Mouse (Mus musculus) heart, adult 11 months (tissue): ENCODE data around the gene Tmpo.

Experiments used
- DNase-seq: peaks from one replicate; pipeline ENCODE4 v3.0.0; 2022

Gene Tmpo

GRCm38 (mm10) chr10:91183316-91183715, 2.2 kb upstream of the Tmpo start:
- peak; percentile 92 for DNase-seq

GRCm38 (mm10) chr10:91182291-91182990, 1.3 kb upstream of the Tmpo start:
- DNase-seq: peak; percentile 92

- DNase-seq: peak; percentile 100
Measured at GRCm38 (mm10) chr10:91181461-91182288, 560 bp upstream of the Tmpo start.

- peak; percentile 90 for DNase-seq
Measured at GRCm38 (mm10) chr10:91180301-91180700, 814 bp downstream of the Tmpo start.

GRCm38 (mm10) chr10:91179834-91180233, 1.3 kb downstream of the Tmpo start:
- peak; percentile 45 for DNase-seq

- peak; percentile 43 for DNase-seq
Measured at GRCm38 (mm10) chr10:91177201-91177600, 3.9 kb downstream of the Tmpo start.

GRCm38 (mm10) chr10:91172329-91173100, 8.6 kb downstream of the Tmpo start:
- DNase-seq: peak; percentile 84

- peak; percentile 100 for DNase-seq
Measured at GRCm38 (mm10) chr10:91171455-91172328, 9.4 kb downstream of the Tmpo start.

GRCm38 (mm10) chr10:91171041-91171440, 10.1 kb downstream of the Tmpo start:
- DNase-seq: no peak

GRCm38 (mm10) chr10:91170143-91170941, 10.8 kb downstream of the Tmpo start:
- peak; percentile 98 for DNase-seq

- DNase-seq: peak; percentile 86
Measured at GRCm38 (mm10) chr10:91169414-91170065, 11.6 kb downstream of the Tmpo start.

GRCm38 (mm10) chr10:91167352-91167751, 13.8 kb downstream of the Tmpo start:
- peak; percentile 82 for DNase-seq

GRCm38 (mm10) chr10:91166890-91167289, 14.2 kb downstream of the Tmpo start:
- DNase-seq: peak; percentile 92

- no peak for DNase-seq
Measured at GRCm38 (mm10) chr10:91165850-91166249, 15.3 kb downstream of the Tmpo start.

GRCm38 (mm10) chr10:91164491-91164890, 16.6 kb downstream of the Tmpo start:
- peak; percentile 88 for DNase-seq

- DNase-seq: peak; percentile 85
Measured at GRCm38 (mm10) chr10:91162511-91163163, 18.5 kb downstream of the Tmpo start.

- no peak for DNase-seq
Measured at GRCm38 (mm10) chr10:91162077-91162476, 19.0 kb downstream of the Tmpo start.

GRCm38 (mm10) chr10:91161006-91161405, 20.1 kb downstream of the Tmpo start:
- DNase-seq: peak; percentile 80

- peak; percentile 91 for DNase-seq
Measured at GRCm38 (mm10) chr10:91158442-91158841, 22.7 kb downstream of the Tmpo start.

GRCm38 (mm10) chr10:91156338-91156737, 24.8 kb downstream of the Tmpo start:
- DNase-seq: peak; percentile 96
